Mouse (Mus musculus): ENCODE data around the gene Sp110. TPM values are rescaled to one million over a fixed set of nuclear protein-coding genes. Genes with fewer than 3 reads are reported as not detected.
"Not testable (repeated sequence)": the region's sequence is repeated elsewhere in the genome, so short reads cannot be mapped to it uniquely, and the experiment has no call there.

The Sp110 gene
- total RNA-seq (2021), result 1 to 10 TPM; 1.8 to 3.2 TPM

GRCm38 (mm10) chr1:85598271-85599012 lies at the start of gene Sp110:
TSS of gene Sp110 (minus strand) at chr1:85598817.
- not testable (repeated sequence) for DNase-seq

DNA sequence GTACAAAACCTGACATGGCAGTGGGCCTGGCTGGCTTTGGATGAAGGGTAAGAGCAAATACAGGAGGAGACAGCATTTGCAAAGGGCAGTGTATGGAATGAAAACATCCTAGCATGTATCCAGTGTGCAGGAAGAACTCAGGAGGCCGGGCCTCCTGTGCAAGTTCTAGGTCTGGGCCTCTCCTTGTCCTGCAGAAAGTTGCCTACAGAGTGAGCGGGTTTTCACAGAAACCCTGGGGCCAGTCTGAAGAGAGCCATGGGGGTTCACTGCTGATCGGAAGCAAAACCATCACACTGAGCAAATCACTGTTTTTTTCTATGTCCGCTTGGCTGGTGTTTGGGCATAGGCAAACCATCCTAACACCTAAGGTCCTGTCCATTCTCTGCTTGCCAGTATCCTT lies 39.5 kb upstream of the Sp110 start:
- DNase-seq, result not testable (repeated sequence)

DNA sequence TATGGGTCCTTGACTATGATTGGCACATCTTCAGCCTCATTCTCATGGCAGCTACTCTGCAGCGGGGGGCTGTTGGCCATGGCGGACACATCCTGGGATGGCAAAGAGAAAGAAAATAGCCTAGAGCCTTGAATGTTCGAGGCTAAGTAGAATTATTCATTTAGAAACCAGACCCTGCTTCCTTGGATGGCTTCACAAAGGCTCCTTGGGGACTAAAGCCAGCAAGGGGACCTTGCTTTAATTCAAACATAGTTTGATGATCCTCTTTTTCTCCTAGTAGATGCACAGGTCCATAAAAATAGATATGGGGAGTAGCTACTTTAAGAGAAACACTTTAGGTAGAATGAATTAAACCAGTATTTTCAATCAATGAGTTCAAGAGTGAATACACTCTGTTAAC lies 38.3 kb upstream of the Sp110 start:
- not testable (repeated sequence) for DNase-seq

GRCm38 (mm10) chr1:85618689-85619088 lies 20.1 kb upstream of the Sp110 start:
- not testable (repeated sequence) for DNase-seq

DNA sequence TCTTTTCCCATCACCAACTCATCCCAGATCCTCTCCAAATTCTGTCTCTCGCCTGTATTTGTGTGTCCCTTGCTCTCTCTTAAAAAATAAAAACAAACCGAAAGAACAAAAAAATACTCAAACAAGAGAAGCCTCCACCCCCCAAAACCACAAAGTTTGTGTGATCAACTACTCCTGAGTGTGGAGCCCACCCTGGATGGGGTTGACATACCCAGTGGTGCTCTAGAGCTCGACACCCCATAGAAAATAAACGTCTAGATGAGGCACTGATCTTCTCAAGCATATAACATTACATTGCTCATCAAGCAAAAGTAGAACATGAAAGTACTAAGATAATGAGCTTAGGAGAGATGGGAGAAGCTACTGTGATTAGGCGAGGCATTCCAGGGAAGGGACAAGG lies 18.5 kb upstream of the Sp110 start:
- not testable (repeated sequence) for DNase-seq

DNA sequence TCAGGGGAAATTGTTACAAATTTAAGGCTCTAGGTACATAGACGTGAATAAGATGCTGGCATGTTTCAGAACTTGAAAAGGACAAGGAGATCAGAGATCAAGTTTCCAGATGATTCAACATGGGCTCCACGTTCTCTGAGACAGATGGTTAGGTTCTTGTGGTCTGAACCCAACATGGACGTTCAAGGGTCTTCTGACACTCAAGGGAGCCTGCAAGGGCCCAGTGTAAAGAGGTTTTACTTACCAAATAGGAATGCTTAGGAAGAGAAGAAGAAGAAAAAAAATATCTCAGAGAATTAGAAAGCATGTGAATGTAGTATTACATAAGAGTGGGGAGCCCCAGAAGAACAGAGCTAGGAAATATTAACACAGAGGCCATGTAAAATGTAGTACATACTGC lies 17.2 kb upstream of the Sp110 start:
- not testable (repeated sequence) for DNase-seq

DNA sequence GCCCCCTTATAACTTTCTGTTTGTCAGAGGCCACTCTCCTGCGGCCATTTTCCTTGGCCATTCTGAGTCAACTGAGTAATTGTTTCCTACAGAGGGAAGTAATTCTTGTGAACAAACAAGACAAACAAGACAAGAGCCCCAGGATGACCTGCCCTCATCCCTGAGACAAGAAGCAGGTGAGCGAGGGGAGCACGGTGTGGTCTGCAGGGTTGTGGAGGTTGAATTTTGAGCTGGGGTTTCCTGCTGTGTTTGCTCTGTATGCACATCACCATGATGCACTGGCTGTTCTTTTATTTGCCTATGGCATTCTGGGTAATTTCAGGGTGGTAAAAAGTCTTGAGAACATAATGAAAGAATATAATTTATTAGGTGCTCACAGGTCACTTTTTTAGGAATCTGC lies 16.5 kb upstream of the Sp110 start:
- DNase-seq, result not testable (repeated sequence)

DNA sequence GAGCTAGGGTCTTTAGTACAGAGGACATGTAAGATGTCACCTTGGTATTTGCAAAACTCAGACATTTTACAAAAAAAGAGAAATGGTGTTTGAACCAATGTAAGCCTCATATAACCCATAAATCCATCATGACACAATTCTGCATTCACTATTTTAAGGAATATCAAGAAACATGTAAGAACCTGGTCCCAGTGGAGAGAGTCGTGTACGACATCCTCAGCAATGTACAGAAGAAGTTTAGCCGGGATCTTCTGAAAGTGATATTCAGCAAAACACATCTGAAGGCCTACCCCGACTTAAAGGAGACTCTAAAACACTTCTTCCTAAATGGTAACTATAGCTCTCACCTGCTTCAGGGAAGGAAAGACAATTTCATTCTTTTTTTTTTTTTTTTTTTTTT lies 12.0 kb upstream of the Sp110 start:
- DNase-seq, result not testable (repeated sequence)

GRCm38 (mm10) chr1:85608361-85608760 lies 9.7 kb upstream of the Sp110 start:
- not testable (repeated sequence) for DNase-seq

DNA sequence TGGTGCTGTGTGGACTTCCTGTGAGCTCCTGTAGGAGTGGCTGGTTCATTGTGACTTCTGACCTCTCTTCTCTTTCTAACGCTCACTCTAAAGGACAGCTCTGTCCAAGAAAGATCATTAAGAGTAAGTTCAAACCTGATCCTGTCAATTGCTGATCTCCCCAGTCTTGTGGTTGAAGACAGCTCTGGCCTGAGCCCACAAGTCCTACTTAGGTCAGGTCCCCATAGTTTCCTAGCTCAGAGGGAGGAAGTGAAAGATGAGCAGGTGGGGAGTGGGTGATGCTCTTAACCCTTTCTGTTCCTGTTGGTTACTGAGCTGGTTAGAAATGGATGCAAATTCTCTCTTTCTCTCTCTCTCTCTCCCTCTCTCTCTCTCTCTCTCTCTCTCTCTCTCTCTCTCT lies 5.7 kb upstream of the Sp110 start:
- not testable (repeated sequence) for DNase-seq

GRCm38 (mm10) chr1:85600794-85601193 lies 2.2 kb upstream of the Sp110 start:
- DNase-seq, result not testable (repeated sequence)

- DNase-seq, result not testable (repeated sequence)
These were observed 1.5 kb upstream of the Sp110 start, which contains the start of gene Sp140 for GRCm38 (mm10) chr1:85600078-85600477. TSS of gene Sp140 (plus strand) at chr1:85600378.

- not testable (repeated sequence) for DNase-seq
These were observed 6.1 kb downstream of the Sp110 start for GRCm38 (mm10) chr1:85592526-85592925.

DNA sequence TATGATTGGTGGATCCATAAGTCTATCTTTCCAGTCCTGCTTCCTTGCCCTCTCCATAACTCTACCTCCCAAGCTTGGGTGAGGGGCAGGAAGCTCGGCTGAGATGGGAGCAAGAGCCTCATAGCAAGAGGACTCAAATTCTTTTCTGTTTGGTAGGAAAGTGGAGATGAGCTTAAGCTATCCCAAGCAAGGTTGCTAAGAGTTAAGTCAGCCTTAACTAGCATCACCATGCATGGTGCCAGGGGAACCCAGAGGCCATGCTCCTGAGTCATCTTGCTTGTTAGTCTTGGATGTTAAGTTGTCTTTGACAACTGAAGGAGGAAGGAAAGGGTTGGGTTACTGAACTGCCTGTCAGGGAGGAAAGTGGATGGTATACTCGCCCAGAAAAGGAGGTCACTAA lies 9.9 kb downstream of the Sp110 start:
- DNase-seq, result not testable (repeated sequence)

DNA sequence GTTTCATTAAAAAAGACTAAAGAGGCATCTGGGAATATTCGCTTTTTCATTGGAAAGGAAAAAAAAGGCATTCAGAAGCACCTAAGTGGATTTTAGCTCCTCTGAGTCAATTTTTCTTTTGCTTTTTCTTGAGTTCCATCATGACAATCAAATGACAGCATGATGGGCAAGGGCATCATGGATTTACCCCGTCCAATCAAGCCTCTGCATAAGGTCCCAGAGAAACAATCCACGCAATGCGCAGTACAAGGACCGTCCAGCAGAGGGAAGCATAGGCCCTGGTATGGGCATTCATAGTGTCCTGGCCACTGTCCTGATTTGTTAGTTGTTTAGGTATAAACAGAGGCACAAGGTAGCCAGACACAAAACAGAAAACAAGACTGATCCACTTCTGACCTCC lies 17.1 kb downstream of the Sp110 start:
- not testable (repeated sequence) for DNase-seq

GRCm38 (mm10) chr1:85580578-85580977 lies 18.0 kb downstream of the Sp110 start:
- not testable (repeated sequence) for DNase-seq

- not testable (repeated sequence) for DNase-seq
These were observed 18.5 kb downstream of the Sp110 start for GRCm38 (mm10) chr1:85580148-85580534.

DNA sequence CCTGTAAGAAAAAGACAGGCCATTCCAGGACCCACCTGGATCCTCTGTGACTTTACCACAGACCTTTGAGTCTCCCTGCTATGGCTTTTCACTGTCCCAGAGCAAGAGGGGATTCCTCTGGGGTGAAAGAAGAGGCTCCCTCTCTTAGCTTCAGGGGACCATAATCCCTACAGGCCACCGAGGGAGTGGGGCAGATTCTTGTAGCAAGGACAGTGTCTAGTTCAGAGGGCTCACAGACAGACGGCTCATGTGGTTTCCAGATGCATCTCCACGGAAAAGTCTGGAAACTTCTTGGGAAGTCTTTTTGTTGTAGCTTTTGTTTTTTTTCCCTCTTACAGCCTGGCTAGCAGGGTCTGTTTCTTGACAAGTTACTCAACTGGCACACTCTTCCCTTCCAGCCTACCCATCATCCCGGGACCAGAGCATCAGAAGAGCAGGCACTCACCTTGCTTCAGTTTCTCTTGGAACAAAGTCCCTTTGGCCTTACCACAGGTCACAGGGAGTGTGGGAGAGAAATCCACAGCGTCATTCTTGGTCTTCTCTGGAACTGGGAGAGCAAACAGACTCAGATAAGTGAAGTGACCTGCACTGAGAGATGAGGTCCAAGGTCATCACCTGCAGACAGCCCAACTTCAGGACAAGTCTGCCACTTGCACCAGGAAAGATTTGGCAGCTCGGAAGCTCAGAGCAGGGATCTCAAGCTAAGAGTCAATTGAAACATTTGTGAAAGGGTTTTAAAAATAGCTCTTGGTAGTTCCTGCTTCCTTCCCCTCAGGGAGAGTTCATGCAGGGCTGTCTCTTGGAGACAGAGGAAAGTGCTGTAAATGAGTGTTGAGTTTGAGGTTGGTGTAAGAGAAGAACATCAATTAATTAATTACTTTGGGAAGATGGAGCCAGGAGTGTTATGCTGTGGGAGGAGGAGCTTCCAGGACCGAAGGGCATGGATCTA lies 19.1 kb downstream of the Sp110 start:
- not testable (repeated sequence) for DNase-seq

- not testable (repeated sequence) for DNase-seq
These were observed 20.1 kb downstream of the Sp110 start for GRCm38 (mm10) chr1:85578372-85579010.

GRCm38 (mm10) chr1:85575376-85575775 lies 23.2 kb downstream of the Sp110 start, which contains the start of gene G530012D18Rik:
TSS of gene G530012D18Rik (plus strand) at chr1:85575676.
- not testable (repeated sequence) for DNase-seq

- DNase-seq, result not testable (repeated sequence)
These were observed 25.1 kb downstream of the Sp110 start for GRCm38 (mm10) chr1:85573554-85573953.

DNA sequence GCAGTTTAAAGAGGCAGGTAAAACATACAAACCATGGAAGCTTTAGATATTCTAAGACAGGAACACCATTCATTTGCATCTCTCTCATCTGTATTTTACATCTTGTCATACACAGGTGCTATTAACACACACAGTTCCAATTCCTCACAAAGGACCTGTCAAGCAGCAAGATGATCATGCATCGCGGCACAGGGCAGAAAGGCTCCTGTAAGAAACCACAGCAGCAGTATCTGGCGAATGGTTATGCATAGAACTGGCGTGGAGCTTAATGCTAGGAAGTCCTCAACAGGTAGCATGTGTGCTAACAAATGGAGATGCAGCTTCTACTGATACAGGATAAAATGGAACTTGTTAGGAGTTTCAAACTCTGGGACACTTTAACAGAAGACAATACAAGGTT lies 43.4 kb downstream of the Sp110 start:
- DNase-seq, result peak; percentile 18
